Mouse (Mus musculus) skeletal muscle tissue, adult 2 months (tissue): Measurements from ENCODE around the gene Lpin3.
A peak's percentile ranks its signal among the peaks of the same experiment; 100 is the strongest.

ENCODE experiments used
- DNase-seq: peaks from one replicate; pipeline ENCODE4 v3.0.0-alpha.2; 2012; ENCODE audit warnings: low read depth, low spot score

Gene Lpin3

DNA sequence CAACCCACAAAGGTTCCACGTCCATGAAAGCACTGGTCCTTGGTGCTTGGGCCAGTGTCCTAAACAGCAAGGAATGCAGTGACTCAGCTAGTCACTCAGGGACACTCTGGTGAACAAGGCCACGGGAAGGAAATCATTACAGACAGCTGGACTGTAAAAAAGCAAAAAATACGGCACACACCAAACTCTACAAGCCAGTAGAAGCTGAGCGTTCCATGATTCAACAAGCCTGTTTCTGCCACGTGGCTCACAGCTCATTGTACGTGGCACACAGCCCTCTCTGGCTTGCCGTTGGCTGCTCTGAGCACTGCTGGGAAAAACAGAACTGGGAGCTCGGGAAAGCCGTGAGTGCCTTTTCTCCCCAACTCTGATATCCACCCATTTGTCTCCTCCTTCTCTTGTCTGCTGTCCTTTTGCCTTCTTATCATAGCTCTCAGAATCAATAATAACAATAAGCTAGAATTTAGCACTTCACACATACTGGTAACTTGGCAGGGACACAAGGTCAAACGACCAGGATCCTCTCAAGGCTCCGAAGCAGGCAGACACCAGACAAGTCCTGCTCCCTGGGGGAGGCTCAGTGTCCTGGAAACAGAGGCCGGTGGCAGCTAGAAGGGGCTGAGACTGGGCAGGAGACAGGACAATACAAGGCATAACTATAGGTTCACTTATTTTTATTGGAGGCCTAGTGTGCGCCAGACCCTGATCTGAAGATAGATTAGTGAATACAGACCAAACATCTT lies at the start of gene Lpin3:
TSS of gene Lpin3 (plus strand) at position 218 of the 743 bp plus-strand sequence.
- DNase-seq: peak; percentile 90

DNA sequence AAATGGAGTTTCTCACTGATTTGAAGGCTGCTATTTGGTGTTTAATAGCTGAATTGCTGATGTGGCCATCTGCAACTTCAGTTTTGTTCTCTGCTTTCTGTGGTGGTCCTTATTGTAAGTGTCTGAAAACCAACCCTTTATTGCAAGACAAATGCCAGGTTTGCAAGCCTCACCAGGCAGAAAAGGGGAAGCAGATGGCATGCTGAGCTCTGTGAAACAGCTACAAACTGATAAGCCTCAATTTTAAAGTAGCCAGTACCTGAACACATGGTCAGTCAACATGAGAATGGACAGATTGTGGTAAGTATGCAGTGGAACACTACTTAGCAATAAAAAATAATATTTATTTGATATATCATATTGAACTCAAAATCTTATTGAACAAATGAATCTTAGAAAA lies 39.6 kb upstream of the Lpin3 start:
- DNase-seq: no peak

DNA sequence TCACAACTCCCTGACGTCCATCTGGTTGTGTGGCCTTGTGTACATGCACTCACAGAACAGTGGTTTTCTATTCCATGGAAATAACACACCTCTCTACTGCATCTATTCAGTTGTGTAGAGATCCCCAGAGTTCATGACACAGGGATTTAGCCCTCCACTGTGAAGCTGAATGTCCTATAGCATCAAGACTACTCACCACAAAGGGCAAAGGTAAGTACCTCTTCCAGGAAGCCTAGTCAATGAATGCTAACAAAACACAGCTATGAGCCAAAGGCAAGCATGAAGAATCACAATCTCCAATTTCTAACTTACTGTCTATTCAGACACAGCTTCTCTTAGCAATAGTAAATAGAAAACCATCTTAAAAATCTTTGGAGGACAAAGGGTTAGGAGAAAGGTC lies 32.8 kb upstream of the Lpin3 start:
- no peak for DNase-seq

DNA sequence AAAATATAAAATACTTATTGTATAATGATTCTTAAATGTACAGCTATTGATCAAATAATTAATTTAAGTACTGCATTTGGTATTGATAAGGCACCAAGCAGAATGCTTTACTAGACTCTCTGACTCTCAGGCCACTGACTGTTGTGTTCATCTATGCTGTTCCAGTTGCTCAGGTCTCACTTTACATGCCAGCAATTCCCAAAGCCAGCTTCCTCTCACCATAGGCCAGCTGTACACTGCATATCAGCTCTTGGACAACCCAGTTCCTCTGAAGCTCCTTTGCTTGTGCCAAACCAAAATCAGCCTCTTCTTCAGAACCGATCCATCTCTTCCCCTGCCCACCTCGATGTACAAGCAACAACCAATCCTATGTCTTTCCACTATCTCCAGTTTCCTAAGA lies 32.3 kb upstream of the Lpin3 start:
- DNase-seq: peak; percentile 54

DNA sequence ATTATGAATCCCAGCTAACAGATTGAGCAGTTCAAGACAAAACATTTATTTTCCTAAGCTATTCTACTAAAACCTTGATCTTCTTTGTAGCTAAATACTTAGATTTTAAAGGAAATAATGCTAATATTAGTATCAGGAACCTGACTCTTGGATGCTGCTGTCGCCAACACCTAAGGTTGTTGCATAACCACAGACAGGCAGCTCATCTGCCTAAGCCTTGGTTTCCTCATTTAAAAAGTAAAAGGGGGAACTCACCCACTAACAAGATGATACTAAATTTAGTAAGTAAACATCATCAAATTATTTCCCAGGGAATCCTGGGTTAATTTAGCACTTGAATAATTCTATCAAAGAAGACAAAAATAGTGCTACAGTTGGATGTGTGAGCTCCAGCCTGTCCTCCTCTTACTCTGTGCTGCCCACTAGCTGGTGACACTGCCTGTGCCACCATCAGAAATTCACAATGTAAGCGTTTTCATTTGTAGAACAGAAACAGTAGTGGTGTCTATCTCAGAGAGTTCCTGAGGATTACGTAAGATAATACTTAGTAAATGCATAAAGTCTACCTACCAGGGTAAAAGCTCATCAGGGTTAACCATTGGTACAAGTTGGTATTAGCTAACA lies 30.7 kb upstream of the Lpin3 start:
- no peak for DNase-seq

DNA sequence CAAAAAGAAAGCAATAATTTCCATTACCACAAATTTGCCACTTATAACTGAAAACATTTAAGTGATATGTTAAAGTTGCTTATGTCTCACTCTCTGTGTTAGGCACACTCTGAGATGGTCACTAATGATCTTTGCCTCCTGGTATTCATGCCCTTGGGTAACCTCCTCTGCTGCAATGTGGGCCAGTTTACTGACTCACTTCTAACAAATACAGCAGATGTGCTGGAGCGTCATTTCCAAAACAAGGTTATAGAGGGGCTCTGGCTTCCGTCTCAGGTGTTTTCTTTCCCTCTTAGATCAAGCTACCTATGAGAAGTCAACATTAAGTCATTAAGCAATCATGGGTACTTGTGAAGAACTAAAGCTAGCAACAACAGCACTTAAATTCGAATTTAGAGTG lies 30.1 kb upstream of the Lpin3 start:
- no peak for DNase-seq

DNA sequence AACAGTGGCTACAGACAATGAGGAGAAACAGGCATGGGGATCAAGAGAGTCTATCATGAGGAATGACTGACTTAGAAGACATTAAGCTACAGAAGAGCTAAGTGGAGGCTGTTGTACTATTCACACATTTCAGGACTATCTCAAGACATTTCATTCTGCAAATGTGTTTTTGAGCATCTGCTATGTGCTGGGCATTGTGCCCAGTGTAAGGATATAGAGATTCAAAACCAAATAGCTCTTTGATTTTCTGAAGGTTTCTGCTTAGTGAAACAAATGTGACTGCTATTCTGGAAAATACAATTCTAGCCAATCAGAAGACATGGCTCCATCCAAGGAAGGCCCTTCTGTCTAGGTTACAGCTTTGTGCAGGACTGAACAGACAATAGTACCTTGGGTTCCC lies 25.8 kb upstream of the Lpin3 start:
- no peak for DNase-seq

DNA sequence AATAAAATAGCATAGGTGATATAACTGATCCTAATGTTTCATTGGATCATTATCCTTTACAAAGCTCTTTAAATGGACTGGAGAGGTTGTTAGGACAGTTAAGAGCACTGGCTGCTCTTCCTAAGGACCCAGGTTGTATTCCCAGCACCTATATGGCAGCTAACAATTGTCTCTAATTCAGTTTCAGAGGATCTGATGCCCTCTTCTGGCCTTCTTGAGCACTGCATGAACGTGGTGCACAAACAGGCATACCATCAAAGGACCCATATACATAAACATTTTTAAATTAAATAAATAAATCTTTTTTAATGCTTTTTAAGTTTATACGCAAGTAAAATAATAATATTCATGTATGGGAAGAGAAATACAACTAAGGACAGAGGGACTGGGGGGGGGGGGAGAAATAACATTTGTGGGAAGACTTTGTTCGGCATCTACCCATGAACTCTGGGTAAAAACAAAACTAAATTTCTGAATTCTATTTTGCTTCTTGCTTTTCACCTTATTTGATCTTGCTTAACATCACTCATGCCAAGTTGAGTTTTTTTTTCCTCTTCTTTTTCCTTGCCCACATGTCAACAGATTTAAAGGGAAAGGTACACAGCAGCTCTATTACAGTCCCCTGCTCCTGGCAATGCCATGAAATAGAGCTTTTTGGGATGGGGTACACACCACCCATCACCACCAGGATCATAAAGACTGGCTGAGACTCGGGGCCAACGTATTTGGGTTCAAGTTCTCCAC lies 23.9 kb upstream of the Lpin3 start:
- no peak for DNase-seq

DNA sequence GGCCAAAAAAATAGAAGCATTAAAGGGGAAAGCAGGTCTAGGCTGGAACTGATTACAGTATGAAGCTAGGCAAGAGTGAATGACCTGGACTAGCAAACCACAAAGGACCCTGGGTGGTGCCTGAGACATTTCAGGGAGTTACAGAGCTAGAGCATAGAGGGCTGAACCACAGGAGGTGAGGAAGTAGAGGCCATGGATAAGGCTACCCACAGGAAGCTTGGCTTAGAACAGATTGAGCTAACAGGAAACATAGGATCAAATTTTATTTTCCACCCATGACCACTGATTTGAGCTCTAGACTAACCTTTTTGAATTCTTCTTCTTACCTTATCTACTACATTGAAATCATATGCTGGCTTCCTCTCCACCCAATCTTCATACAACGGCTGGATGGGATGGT lies 20.1 kb upstream of the Lpin3 start:
- no peak for DNase-seq

DNA sequence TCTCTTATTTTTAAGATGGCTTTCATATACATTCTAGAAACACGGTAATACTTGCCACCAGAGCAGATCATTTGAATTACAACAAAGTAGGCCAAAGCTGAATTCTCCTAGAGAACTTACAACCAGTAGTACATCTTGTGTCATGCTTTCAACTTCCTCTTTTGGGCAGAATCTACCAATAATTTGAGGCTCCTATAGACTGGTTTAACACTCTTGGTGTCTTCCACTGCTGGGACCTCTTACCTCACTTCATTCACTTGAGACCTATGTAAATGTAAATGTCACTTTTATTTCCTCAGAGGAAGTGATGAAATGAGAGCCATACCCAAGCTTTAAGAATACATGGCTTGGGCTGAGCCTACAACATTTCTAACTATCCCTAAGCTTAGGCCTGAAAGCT lies 16.4 kb upstream of the Lpin3 start:
- DNase-seq: no peak

DNA sequence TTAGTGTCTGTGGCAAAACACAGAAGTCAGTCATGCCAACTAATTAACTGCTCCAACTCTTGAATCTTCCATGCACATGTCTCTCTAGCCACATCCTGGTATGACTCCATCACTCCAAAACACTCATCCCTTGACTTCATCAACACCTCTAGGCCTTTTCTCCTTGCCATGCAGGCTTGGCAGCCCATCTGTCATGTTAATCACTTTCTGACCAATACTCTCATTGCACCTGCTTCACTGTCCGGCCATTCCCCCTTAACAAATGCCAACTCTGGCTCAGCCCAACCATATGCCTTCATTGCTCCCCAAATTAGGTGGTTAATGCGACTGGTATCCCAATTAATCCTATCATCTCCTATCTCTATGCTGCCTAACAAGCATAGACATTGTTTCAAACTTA lies 15.2 kb upstream of the Lpin3 start:
- DNase-seq: no peak

DNA sequence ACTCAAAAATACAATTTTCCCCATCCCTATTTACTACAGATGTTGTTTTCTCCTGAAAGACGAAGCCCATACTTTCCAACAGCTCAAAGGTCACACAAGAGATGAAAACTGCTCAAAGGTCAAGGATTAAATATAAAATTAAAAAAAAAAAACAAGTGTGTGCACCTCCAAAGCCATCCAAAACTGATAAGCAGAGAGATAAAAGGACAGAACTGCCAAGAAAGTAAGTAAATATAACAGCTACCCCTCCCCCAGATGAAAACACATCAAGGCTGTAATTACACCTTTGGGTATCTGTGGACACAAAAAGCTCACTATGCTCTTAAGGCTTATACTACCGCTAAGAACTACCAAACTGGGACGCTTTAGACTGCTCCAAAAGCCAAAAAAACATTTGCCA lies 11.0 kb upstream of the Lpin3 start:
- DNase-seq: no peak

DNA sequence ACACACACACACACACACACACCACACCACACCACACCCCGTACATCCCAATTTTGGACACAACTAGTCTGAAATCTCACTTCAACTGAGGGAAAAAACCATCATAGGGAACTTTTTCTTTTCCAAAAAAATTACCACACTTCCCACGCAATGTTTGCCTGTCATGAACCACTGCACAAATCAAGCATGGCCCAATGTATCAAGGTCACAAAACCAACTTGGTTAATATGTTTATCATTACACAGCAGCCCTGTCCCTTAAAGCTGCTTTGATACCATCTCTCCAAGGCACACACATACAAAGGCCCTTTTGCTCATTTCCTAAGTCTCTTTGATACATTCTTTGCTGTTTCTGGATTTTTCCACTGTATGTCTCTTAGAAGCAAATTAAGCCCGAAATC lies 9.2 kb upstream of the Lpin3 start:
- DNase-seq: no peak

DNA sequence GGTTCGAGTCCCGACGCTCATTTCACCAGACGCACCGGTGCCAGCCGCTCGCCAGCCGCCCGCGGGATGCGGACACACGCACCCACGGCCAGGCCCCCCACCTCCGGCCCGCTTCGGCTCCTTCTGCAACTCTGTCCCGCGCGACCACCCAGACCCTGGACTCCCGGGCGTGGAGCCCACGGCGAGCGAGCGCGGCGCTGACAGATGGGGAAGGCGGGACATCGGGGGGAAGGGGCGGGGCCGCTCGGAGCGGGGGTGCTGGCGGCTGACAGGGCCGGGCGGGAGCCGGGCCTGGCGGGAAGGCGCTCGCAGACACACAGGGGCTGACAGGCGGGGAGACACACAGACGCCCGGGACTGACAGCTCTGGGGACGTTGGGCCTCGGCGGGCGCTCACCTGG lies 8.1 kb upstream of the Lpin3 start:
- DNase-seq: no peak

DNA sequence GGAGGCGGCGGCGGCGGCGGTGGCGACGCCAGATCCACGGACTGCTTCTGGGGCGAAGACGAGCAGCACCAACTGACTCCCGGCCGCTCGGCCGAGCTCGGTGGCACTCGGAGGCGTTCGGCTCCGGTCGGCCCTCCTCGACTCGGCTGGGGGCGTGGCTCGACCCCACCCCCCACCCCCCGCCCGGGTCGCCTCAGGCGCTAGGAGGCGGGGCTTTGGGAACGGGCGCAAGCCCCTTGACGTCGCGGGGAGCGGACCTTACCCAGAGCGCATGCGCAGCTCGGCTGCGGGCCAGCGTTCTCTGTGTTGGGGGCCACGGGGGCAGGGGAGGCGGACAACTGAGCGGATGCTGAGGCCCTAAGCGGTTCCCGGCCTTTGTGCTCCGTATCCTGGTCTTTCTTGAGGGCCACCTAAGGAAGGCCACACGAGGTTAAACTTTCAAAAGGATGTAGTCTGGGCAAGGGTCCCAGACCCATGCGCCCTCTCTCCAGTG lies 7.5 kb upstream of the Lpin3 start, which contains the start of gene Zhx3:
TSS of gene Zhx3 (minus strand) at position 109 of the 493 bp plus-strand sequence.
- DNase-seq: peak; percentile 98

DNA sequence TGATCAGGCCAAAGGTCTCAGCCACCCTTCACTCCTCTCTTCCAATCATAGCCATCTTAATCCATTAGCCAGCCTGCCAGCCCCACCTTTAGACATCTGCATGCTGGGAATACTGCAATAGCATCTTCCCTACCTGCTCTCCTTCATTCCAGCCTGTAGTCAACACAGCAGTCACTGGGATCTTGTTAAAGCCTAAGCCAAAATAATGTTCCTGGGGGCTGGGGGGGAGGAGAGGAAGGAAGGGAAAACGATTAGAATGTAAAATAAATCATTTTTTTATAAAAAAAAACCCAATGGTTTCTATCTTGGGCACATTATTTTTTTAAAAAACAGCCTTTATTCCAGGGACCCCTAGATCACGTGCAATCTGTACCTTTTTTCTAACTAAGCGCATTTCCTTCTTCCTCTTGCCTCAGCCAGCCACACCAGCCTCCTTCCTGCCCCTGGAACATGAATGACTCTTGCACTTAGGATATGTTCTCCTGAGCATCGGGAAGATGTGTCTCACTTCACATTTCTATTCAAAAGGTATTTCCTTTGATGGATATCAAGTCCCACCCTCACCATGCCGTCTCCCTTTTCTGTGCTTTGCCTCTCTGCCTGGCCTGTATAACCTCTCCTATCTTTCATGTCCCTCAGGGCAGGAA lies 6.1 kb upstream of the Lpin3 start:
- no peak for DNase-seq

DNA sequence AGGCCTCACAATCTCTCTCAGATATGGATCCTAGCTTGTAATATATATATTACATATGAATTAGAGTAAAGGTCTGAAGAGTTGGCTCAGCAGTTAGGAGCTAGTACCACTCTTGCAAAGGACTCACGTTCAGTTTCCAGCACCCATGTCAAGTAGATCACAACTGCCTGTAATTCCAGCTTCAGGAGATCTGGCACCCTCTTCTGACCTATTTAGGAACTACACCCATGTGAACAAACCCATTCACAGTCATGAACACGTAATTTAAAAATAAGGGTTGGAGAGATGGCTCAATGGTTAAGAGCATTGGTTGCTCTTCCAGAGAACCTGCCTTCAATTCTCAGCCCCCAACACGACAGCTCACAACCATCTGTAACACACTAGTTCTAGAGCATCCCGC lies 4.4 kb upstream of the Lpin3 start:
- no peak for DNase-seq

DNA sequence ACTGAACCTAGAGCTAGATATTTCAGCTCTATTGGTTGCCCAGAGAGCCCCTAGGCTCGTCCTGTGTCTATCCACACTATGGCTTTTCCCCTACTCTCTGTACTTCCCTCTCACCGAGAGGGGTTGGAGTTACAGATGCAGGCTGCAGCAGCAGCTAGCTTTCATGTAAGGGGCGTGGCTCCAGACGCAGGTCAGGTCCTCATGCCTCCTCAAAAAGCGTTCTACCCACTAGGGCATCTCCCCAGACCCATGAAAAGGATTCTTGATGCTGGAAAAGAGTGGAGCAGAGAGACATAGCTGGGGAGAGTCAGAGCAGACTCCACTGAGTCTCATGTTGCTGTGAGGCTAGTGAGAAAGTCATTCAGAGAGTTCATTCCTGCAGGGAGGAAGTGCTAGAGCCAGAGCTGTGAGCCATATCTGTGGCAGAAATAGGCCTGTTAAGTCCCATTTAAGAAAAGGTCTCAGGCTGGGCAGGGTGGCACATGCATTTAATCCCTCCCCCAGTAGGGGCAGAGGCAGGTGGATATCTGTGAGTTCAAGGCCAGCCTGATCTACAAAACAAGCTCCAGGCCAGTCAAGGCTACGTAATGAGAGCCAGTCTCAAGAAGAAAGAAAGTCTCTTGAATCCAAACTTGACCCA lies 1.1 kb downstream of the Lpin3 start:
- DNase-seq: no peak

DNA sequence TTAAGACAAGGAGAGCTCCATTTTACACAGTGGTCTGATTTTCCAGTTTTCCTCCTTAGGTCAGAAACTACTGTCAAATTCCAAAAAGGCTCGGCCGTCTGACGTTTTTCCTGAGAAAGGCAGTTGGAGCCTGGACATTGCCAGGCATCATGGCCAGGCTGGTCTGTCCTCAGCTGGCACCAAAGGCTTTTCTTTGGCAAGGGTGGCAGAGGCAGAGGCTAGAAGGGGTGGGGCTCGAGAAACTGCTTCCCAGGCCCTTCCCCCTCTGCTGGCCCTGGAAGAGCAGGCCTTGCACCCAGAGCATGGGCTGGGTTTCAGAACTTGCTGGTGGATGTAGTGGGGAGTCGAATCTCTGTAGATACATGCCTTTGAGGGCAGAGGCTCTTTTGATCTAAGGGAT lies 2.0 kb downstream of the Lpin3 start:
- no peak for DNase-seq

DNA sequence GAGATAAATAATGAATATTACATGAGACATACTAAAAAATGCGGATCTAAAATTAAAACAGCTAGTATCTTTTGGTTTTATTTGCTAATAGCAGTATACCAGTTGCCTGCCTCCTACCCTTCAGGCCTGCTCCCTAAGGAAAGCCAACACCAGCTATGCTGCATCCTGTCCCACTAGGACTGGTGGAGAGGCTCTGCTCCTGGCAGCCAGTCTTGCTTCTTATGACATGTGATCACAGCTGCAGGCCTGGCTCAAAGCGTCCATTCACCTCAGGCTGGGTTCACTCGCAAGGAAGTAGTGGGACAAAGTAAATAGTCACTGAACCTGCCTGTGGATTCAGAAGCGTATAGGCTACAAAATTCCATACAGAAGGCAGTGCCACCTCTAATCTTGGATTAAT lies 3.4 kb downstream of the Lpin3 start:
- peak; percentile 95 for DNase-seq

DNA sequence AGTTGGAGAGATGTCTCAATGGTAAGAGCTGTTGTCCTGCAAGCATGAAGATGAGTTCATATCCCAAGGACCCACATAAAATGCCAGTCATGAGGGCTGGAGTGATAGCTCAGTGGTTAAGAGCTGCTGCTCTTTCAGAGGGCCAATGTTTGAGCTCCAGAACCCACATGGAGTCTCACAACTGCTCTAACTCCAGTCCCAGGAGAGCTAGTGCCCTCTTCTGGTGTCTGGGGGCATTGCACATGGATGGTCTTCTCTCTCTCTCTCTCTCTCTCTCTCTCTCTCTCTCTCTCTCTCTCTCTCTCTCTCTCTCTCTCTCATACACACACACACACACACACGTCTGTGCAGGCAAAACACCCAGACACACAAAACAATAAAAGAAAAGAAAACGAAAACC lies 4.4 kb downstream of the Lpin3 start:
- DNase-seq: peak; percentile 60

DNA sequence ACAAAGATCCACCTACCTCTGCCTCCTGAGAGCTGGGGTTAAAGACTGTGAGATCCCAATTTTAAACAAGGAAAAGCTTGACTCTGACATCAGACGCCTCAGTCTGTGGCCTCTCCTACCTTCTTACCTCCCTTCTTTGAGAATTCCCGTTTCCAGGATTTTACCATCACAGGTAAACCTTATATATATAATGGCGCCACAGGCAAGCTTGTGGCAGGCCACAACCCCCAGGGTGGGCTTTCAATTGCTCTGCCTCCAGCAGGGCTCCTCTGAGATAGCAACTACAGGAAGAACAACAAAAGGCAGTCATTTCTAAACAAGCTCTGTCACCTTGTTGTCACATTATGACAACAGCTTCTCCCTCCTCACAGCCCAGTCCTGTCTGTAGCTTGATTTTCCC lies 5.8 kb downstream of the Lpin3 start:
- no peak for DNase-seq
